In the genomic region with DNA sequence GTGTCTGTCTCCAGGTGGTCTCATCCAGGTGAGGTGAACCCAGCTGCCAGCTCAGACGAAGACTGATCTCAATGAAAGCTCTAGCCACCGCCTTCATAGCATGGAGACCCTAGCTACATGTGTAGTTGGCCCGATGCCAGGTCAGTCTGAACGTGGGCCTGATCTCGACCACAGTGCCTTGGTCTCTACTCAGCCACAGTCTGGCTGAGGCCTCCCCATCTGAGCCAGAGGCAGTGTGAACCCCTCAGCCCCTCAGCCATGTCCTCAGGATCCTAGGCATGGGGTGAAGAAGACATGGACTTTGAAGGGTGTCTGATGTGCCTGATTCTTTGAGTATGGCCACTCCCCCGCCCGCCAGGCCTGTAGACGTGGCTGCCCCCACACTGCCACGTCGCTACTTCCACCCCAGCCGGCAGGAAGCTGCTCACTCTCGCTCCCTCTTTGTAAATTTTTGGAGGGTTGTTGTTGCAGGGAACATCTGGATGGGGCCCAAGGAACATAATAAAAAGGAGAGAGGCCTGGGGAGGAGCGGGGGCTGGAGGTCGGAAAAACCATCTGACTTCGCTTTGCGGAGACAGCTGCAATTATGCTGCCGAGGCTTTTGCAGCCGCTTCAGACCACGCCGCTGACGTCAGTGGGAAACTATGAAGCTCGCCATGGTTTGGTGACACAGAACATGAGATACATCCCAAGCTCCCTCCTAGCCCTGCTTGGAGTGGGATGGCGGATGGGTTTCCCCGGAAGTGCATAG, we compare ENCODE assay signal across 8 mouse cellular contexts.
DNase-seq lines count a peak whose midpoint lies in the region.

No protein-coding gene starts in this region.

- peak; percentile 70 for DNase-seq in kidney, adult 11 months
- DNase-seq in kidney, adult 18-20 months: no peak
- DNase-seq in gastrocnemius, postnatal 14 days: peak; percentile 87
- DNase-seq in kidney, adult 9 months: peak; percentile 67
- DNase-seq in neural tube, embryonic 10.5 days (ENCODE audit: extremely low spot score, low spot score): peak; percentile 59
- no peak for DNase-seq in layer of hippocampus, adult 9-11 months
- no peak for DNase-seq in left cerebral cortex, adult 8-10 months (ENCODE audit: low spot score in 2 of 2)
- no peak for DNase-seq in adrenal gland, postnatal 25 days

- intact Hi-C loops in gastrocnemius, postnatal 14 days (cut with DNase I; ENCODE audit: low total_unique reads): loop anchor here (5.0 kb wide), 2 partner anchors 113 to 198 kb away; a partner anchor contains a TSS

Comparison
In these comparisons a context has a peak if more than half of its experiments do, and no peak if none do; other contexts are left out.
1. DNase-seq: peak in kidney, adult 11 months (single experiment), gastrocnemius, postnatal 14 days (single experiment), kidney, adult 9 months (single experiment) and neural tube, embryonic 10.5 days (single experiment); none in kidney, adult 18-20 months (single experiment), layer of hippocampus, adult 9-11 months (single experiment), left cerebral cortex, adult 8-10 months (0 of 2) and adrenal gland, postnatal 25 days (single experiment).